Mouse (Mus musculus) midbrain, embryonic 10.5 days (tissue): Measurements from ENCODE around the gene Mbnl2. TPM values are rescaled to one million over a fixed set of nuclear protein-coding genes. Genes with fewer than 3 reads are reported as not detected.

Experiments
- DNase-seq: peaks from one replicate; pipeline ENCODE4 v3.0.0-alpha.2; 2017; ENCODE audit warnings: low spot score
- H3K27ac ChIP-seq: fragments of 300-500 bp; sonication (generic); replicated peaks from 2 replicates; pipeline ENCODE4 v1.5.1; 2016; ENCODE audit warnings: mild to moderate bottlenecking
- H3K27me3 ChIP-seq: fragments of 300-500 bp; sonication (generic); 2 replicates; pipeline ENCODE4 v1.6.1; 2016; ENCODE audit warnings: low read depth, mild to moderate bottlenecking; ENCODE audit not compliant: poor library complexity, severe bottlenecking
- H3K36me3 ChIP-seq: fragments of 300-500 bp; sonication (generic); 2 replicates; pipeline ENCODE4 v1.6.1; 2016; ENCODE audit warnings: mild to moderate bottlenecking, moderate library complexity
- H3K4me1 ChIP-seq: fragments of 300-500 bp; sonication (generic); 2 replicates; pipeline ENCODE4 v1.6.1; 2016
- H3K4me3 ChIP-seq: fragments of 300-500 bp; sonication (generic); 2 replicates; pipeline ENCODE4 v1.5.1; 2016; ENCODE audit warnings: mild to moderate bottlenecking, moderate library complexity
- H3K9me3 ChIP-seq: fragments of 300-500 bp; sonication (generic); replicated peaks from 2 replicates; pipeline ENCODE4 v1.6.1; 2016; ENCODE audit warnings: mild to moderate bottlenecking
- WGBS: fragments of 180-500 bp; shearing (Covaris S2); methylation state at CpG from one replicate; pipeline ENCODE4 v1.1.7; 2016; 5-methylcytosine and 5-hydroxymethylcytosine counted together
- polyA plus RNA-seq: library from polyadenylated mRNA; unstranded; fragments of >200 nt; fragmentation: Nextera tagmentation; extraction: Ambion mirVana; gene quantifications from 2 replicates; pipeline ENCODE4 v1.2.1, GENCODE M21; 2016

Gene Mbnl2
- polyA plus RNA-seq, 1 experiment from 2014 or later: 24.0 TPM

DNA sequence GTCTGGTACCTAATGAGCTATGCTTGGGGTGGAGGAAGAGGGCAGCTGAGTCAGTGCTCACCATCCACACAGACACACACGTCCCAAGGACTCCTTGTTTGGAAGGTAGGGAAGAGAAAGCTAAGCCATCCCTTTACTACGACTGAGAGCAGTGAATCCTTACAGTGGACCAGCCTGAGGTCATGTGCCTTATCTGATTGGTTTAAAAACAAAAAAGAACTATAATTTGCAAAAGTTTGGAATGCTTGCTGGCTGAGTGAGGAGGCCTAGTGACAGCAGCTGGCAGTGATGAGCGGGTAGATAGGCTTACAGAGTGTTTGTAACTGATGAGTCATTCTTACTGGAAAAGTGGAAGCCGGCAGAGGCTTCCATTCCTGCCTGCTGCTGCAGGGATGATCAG lies 32.5 kb downstream of the Mbnl2 start:
- DNase-seq: no peak
- H3K27ac ChIP-seq: no peak overlapping the region
- no peak overlapping the region for H3K4me3 ChIP-seq
- H3K4me1 ChIP-seq: peaks cover 31% of the 10 kb centered on the region
- H3K36me3 ChIP-seq: no peaks in the 10 kb centered on the region
- H3K27me3 ChIP-seq: no peaks in the 10 kb centered on the region
- H3K9me3 ChIP-seq: no peaks in the 10 kb centered on the region
- 67% methylated on average over 4 of the region's 4 CpGs for WGBS

DNA sequence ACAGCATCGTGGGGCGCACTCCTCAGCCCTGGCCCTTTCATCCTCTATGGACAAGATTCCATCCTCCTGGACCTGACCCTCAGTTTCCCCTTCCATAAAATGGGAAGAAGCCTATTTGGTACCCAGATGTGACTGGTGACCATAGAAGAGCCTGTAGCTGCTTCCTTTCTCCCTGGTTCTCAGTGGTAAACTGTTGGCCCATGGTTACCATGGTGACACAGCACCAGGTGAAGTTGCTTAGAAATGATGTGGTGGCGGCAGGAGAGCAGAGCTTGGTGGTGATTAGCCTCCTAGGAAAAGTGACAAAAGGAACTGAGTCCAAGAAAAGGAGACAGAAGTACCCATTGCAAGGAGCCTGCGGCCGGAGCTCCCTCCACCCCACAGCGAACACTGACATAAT lies 34.2 kb downstream of the Mbnl2 start:
- Histone ChIP-seq H3K4me1 (peaks cover 27% of the 10 kb centered on the region), H3K27ac (no peak overlapping the region), H3K9me3 (no peaks in the 10 kb centered on the region), H3K27me3 (no peaks in the 10 kb centered on the region), H3K36me3 (no peaks in the 10 kb centered on the region), H3K4me3 (no peak overlapping the region)
- 95% methylated on average over 6 of the region's 6 CpGs for WGBS
- DNase-seq: no peak

DNA sequence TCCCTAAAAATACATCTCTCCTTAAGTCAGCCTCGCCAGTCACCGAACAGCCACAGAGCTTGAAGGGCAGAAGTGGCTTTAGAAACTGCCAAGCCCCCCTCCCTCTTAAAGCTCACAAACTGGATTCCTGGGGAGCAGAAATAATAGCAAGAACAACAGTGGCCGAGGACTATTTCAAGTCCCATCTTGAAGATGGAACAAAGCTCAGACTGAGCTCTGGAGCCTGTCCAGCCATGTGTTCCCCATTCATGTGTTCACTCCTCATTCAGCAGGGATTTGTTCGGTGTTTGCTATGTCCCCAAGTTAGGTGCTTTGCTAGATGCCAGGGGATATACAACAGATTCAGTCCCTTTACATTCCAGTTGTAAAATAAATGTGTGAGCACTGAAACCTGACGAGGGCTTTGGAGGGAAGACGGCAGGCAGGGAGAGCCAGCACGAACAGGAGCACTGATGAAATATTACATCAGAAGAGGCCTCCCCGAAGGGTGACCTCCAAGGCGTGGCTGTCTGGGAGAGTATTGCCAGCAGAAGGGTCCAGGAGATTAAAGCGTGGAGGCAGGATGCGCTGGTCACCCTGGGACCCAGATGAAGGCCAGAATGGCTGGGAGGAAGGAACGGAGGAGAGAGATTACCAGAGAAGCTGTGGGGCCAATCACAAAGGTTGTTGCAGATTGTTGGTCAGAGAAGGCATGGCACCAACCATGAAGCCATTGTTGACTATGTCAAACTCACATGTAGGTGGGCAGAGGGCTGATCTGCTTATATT lies 36.0 kb downstream of the Mbnl2 start:
- DNase-seq: no peak

DNA sequence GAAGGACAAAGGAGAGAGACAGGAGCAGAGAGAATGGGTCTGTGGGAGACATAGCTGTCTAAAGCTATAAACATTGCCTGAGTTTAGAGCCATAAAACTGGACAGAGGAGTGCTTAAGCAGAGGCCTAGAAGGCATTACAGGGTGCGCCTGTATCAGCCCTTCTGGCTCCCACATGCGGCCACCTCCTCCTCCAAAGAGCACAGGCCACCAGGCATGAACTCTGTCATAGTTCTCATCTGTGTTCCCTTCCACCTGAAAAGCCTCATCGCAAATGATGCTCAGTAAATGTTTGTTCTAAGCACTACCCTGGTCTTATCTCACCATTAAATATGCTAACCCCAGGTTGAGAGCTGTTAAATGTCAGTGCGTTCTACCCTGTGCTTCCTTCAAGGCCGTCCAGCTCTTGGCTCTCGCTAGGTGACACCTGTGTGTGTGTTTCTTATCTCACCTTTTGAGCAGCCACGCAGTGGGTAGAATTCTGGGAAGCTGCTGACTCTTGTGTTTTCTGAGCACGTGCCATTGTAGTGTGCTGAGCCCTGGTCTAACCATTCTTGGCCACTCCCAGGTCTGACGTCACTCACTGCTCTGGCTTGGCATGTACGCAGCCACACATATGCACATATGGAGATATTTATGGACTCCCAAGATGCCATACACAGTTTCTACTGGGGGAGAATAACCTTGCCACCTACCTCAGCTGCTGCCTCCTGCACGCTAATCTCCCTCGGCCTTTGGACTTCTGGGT lies 37.4 kb downstream of the Mbnl2 start:
- H3K4me3 ChIP-seq: no peak overlapping the region
- 91% methylated on average over 12 of the region's 12 CpGs for WGBS
- no peaks in the 10 kb centered on the region for H3K9me3 ChIP-seq
- DNase-seq: no peak
- no peak overlapping the region for H3K27ac ChIP-seq
- no peaks in the 10 kb centered on the region for H3K36me3 ChIP-seq
- peaks cover 19% of the 10 kb centered on the region for H3K4me1 ChIP-seq
- no peaks in the 10 kb centered on the region for H3K27me3 ChIP-seq

More for the DNA sequence above, 36.0 kb downstream of the Mbnl2 start:
- H3K4me3 ChIP-seq: no peak overlapping the region
- no peaks in the 10 kb centered on the region for H3K36me3 ChIP-seq
- 67% methylated on average over 12 of the region's 12 CpGs for WGBS
- H3K9me3 ChIP-seq: no peaks in the 10 kb centered on the region
- peaks cover 27% of the 10 kb centered on the region for H3K4me1 ChIP-seq
- H3K27me3 ChIP-seq: no peaks in the 10 kb centered on the region
- 0 out of 2 replicates have a peak overlapping the region, but pooled peaks have one; percentile 28 for H3K27ac ChIP-seq

DNA sequence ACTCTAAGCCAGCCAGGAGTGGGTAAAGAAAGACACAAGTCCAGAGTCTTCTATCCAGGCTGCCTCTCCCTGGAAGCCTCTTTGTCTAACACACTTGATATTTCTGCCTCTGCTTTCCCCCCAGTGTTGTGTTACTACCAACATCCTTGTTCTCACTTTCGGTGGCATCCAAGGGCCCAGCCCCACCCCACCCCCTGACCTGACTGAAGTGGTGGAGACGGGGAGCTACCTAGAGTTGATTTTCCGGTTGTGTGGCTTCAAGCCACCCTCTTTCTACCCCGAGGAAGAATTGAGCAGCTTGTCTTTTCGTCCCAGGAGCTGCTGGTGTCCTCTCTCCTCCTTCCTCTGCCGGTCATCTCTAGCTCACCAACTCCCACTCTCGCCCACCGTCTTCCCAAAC lies 38.0 kb downstream of the Mbnl2 start:
- 88% methylated on average over 8 of the region's 8 CpGs for WGBS
- H3K4me1 ChIP-seq: peaks cover 19% of the 10 kb centered on the region
- no peak for DNase-seq
- no peak overlapping the region for H3K27ac ChIP-seq
- H3K36me3 ChIP-seq: no peaks in the 10 kb centered on the region
- no peaks in the 10 kb centered on the region for H3K27me3 ChIP-seq
- no peaks in the 10 kb centered on the region for H3K9me3 ChIP-seq
- H3K4me3 ChIP-seq: no peak overlapping the region

DNA sequence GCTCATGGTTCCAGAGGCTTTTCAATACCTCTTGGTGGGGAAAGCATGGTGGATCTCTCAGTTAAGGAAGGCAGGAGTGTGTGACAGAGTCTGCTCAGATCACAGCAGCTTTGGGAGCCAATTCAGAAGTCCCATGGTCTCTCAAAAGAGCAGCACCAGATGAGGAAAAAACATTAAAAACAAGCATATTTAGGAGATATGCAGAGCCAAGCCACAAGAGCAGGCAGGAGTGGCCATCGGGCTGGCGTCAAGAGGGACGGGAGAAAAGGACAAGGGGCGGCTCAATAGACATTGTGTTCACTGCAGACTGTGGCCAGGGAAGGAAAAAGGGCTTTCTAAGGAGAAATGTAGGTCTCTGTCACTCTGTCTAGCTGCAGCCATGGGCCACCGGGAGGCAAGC lies 40.3 kb downstream of the Mbnl2 start:
- Histone ChIP-seq H3K9me3 (no peaks in the 10 kb centered on the region), H3K36me3 (no peaks in the 10 kb centered on the region), H3K27ac (no peak overlapping the region), H3K4me1 (peaks cover 21% of the 10 kb centered on the region), H3K27me3 (no peaks in the 10 kb centered on the region), H3K4me3 (no peak overlapping the region)
- 90% methylated on average over 5 of the region's 5 CpGs for WGBS
- no peak for DNase-seq

DNA sequence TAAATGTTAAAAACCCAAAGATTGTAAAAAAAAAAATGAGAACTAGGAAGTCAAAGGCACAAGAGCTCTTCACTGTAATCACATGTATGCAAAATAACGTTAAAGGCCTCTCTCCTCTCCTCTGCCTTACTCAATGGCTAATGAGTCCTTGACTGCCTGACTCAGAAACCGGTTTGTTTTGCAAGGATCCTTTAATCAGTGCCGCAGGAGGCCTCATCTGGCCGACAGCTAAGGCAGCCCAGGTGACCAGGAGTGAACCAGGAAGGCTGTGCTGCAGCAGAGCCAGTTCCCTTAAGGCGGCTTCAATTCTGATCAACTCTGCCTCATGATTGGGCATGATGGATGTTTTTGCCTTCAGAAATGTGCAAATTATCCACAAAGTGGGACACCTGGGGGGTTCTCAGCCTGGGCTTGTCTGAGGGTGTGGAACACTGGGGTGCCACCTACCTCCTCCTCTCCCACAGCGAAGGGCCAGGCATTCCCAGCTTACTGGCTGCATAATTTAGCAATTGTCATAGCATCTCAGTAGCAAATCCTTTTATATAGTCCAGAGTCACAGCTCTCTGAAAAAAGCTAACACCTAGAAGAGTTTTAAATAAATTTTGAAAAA lies 43.0 kb downstream of the Mbnl2 start:
- Histone ChIP-seq H3K4me3 (no peak overlapping the region), H3K27me3 (no peaks in the 10 kb centered on the region), H3K27ac (no peak overlapping the region), H3K4me1 (peaks cover 11% of the 10 kb centered on the region), H3K36me3 (no peaks in the 10 kb centered on the region), H3K9me3 (no peaks in the 10 kb centered on the region)
- WGBS: 34% methylated on average over 6 of the region's 6 CpGs
- DNase-seq: no peak

DNA sequence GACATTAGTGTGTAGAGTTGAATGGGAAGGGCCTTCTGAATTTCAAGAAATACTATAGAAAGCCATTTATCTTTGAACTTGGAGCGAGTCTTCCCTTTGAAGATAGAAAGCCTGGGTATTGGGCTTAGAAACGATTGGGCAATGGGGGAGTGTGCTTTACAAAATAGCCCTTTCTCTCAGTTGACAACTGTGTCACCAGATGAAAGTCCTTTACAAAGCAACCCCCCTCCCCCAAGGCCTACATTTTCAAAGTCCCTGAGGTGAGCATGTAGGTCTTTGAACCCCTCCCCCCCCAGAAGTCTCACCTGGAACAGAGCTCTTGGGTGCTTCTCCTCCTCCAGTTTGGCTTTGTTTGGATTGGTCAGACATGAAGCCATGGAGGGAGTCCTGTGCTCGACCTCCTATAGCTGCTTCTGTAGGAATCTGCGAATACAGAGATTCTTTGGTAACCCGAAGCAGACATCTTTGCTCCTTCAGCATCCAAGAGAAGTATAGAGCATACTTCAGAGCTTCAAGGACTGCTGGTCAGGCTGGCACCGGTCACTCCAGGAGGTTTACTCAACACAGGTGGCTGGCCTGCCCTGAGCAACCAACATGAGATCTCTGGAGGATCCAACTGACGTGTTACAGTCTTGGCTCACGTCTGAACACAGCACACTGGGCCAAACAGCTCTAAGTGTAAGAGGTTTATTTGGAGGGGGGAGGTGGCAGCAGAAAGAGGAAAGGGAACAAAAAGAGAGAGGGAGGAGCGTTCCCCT lies 43.7 kb downstream of the Mbnl2 start:
- H3K4me1 ChIP-seq: peaks cover 11% of the 10 kb centered on the region
- H3K27me3 ChIP-seq: no peaks in the 10 kb centered on the region
- no peaks in the 10 kb centered on the region for H3K9me3 ChIP-seq
- no peak overlapping the region for H3K4me3 ChIP-seq
- DNase-seq: no peak
- WGBS: 80% methylated on average over 9 of the region's 9 CpGs
- H3K36me3 ChIP-seq: no peaks in the 10 kb centered on the region
- H3K27ac ChIP-seq: no peak overlapping the region

DNA sequence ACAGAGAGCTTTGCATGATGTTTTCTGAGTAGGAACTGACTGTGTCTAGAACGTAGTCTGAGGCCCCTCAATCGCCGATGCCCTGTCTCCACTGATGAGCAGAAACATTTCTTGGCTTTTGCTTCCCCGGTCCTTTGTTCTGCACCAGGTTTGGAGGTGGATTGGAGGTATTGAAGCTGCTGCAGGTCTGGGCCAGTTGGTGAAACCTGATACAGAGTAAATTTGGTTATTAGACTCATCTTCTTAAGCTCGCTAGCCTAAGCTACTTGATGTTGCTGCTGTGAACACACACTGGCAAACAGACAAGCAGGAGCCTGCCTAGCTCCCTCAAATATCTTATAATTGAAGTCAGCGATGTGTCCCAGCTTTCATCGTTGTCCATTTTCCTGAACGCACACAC lies 46.6 kb downstream of the Mbnl2 start:
- Histone ChIP-seq H3K36me3 (no peaks in the 10 kb centered on the region), H3K27me3 (no peaks in the 10 kb centered on the region), H3K4me3 (no peak overlapping the region), H3K9me3 (no peaks in the 10 kb centered on the region), H3K27ac (no peak overlapping the region), H3K4me1 (peaks cover 11% of the 10 kb centered on the region)
- WGBS: 91% methylated on average over 8 of the region's 8 CpGs
- no peak for DNase-seq

DNA sequence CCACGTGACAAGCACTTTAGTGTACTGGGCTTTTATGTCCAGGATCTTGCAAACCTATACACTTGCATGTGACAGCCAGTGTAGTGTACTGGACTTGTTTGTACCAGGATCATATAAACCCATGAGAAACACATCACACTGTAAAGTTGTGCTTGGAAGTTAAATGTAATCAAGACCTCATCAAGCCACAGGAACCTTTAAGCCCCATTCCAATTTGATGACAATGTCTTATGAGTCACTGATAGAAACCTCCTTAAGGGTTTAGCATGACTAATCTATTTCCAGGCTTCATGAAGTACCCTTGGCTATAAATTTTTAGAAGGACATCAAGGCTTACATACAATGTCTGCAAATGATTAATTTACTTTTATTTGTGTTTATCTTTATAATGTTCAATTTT lies 47.6 kb downstream of the Mbnl2 start:
- Histone ChIP-seq H3K36me3 (no peaks in the 10 kb centered on the region), H3K27ac (no peak overlapping the region), H3K4me1 (peaks cover 11% of the 10 kb centered on the region), H3K9me3 (no peaks in the 10 kb centered on the region), H3K27me3 (no peaks in the 10 kb centered on the region), H3K4me3 (no peak overlapping the region)
- DNase-seq: no peak
- 89% methylated on average over 1 of the region's 1 CpGs for WGBS

DNA sequence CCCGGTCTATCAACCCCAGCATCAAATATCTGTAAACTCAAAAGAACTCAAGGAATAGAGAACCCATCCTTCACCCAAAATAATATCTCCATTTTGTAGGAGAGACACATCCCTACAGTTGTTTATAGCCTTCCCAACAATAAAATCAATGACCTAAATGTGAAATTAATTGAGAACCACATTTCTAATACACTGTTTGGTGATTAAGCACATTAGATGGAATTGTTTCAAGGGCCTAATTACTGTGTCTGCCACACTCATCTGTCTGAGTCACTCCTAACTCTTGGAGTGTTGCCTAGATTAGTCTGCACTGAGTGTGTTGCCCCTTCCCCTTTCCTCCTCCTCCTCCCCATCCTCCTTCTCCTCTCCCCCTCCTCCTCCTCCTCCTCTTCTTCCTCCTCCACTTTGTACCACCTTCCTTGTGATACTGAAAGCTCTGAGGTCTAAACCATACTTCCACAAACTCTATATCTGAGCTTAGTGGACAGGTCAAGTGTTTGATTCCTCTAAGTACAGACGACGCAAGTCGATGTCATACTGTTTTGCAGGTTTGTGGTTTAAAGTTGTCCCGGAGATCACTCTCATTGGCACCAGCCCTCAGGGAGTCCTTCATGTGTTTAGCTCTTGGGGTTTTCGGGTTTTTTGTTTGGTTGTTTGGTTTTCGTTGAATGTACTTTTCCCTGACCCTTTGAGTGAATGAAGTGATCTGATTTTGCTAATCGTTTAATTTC lies 48.8 kb downstream of the Mbnl2 start:
- Histone ChIP-seq H3K4me3 (no peak overlapping the region), H3K27ac (no peak overlapping the region), H3K4me1 (peaks cover 1% of the 10 kb centered on the region; the same call in 1 of the 2 replicates), H3K9me3 (no peaks in the 10 kb centered on the region), H3K27me3 (no peaks in the 10 kb centered on the region), H3K36me3 (no peaks in the 10 kb centered on the region)
- 88% methylated on average over 8 of the region's 8 CpGs for WGBS
- no peak for DNase-seq

DNA sequence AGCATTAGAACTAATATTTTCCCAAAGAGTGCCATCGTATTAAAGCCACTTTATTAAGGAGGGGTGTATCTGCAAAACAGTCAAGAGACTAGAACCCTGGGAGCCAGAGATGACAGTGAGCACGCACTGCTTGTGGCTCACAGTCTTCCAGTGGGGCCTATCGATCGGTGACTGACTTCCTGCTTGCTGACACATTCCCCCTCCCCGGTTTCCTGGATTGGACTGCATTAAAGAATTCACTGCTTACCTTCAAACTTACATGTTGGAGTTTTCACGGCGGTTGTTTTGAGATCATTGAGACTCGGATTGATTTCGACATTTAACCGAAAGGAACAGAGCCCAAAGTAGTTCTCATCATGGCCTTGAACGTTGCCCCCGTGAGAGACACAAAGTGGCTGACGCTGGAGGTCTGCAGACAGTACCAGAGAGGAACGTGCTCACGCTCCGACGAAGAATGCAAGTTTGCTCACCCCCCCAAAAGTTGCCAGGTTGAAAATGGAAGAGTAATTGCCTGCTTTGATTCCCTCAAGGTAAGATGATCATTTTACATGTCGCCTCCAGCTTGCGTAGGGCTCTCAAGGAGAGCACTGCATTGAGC lies 49.5 kb downstream of the Mbnl2 start:
- WGBS: 92% methylated on average over 19 of the region's 19 CpGs
- Histone ChIP-seq H3K27ac (no peak overlapping the region), H3K4me1 (no peaks in the 10 kb centered on the region)

More for the DNA sequence above, 49.5 kb downstream of the Mbnl2 start:
- Histone ChIP-seq H3K36me3 (no peaks in the 10 kb centered on the region), H3K9me3 (no peaks in the 10 kb centered on the region), H3K4me3 (no peak overlapping the region), H3K27me3 (no peaks in the 10 kb centered on the region)
- no peak for DNase-seq
